Mouse (Mus musculus): ENCODE results near the gene Col15a1. TPM values are rescaled to one million over a fixed set of nuclear protein-coding genes. Genes with fewer than 3 reads are reported as not detected.
A peak's percentile ranks its signal among the peaks of the same experiment; 100 is the strongest.

Gene Col15a1
- total RNA-seq, 2 experiments from 2014 or later = 24.6 to 26.5 TPM

GRCm38 (mm10) chr4:47295547-47295946 lies 87.6 kb downstream of the Col15a1 start:
- peak; percentile 83 for DNase-seq
- intact Hi-C loops (cut with DNase I) = no loop called here

GRCm38 (mm10) chr4:47300701-47301100 lies 92.7 kb downstream of the Col15a1 start:
- no peak for DNase-seq
- intact Hi-C loops (cut with DNase I) = no loop called here

GRCm38 (mm10) chr4:47302610-47303009 lies 94.6 kb downstream of the Col15a1 start:
- intact Hi-C loops (cut with DNase I) = no loop called here
- DNase-seq = no peak

- intact Hi-C loops (cut with DNase I) = no loop called here
- no peak for DNase-seq
Measured at GRCm38 (mm10) chr4:47303340-47303998, 95.5 kb downstream of the Col15a1 start.

- intact Hi-C loops (cut with DNase I) = no loop called here
- DNase-seq = no peak
Measured at GRCm38 (mm10) chr4:47309886-47310625, 102.1 kb downstream of the Col15a1 start.

GRCm38 (mm10) chr4:47310812-47311211 lies 102.9 kb downstream of the Col15a1 start:
- intact Hi-C loops (cut with DNase I) = no loop called here

GRCm38 (mm10) chr4:47311467-47311866 lies 103.5 kb downstream of the Col15a1 start:
- intact Hi-C loops (cut with DNase I) = no loop called here
- no peak for DNase-seq

More at GRCm38 (mm10) chr4:47310812-47311211, 102.9 kb downstream of the Col15a1 start:
- no peak for DNase-seq

- intact Hi-C loops (cut with DNase I) = no loop called here
- peak; percentile 54 for DNase-seq
Measured at GRCm38 (mm10) chr4:47311929-47312328, 104.0 kb downstream of the Col15a1 start.

GRCm38 (mm10) chr4:47312676-47313075 lies 104.7 kb downstream of the Col15a1 start:
- intact Hi-C loops (cut with DNase I) = no loop called here
- DNase-seq = no peak

GRCm38 (mm10) chr4:47313710-47314410 lies 105.9 kb downstream of the Col15a1 start:
- intact Hi-C loops (cut with DNase I) = no loop called here
- DNase-seq = no peak

GRCm38 (mm10) chr4:47315458-47315857 lies 107.5 kb downstream of the Col15a1 start:
- no peak for DNase-seq
- intact Hi-C loops (cut with DNase I) = no loop called here

GRCm38 (mm10) chr4:47316432-47316831 lies 108.5 kb downstream of the Col15a1 start:
- intact Hi-C loops (cut with DNase I) = no loop called here
- no peak for DNase-seq

GRCm38 (mm10) chr4:47319561-47320321 lies 111.8 kb downstream of the Col15a1 start:
- intact Hi-C loops (cut with DNase I) = no loop called here

GRCm38 (mm10) chr4:47322315-47322714 lies 114.4 kb downstream of the Col15a1 start:
- intact Hi-C loops (cut with DNase I) = no loop called here
- DNase-seq = no peak

More at GRCm38 (mm10) chr4:47319561-47320321, 111.8 kb downstream of the Col15a1 start:
- DNase-seq = no peak

GRCm38 (mm10) chr4:47324206-47324605 lies 116.2 kb downstream of the Col15a1 start:
- no peak for DNase-seq
- intact Hi-C loops (cut with DNase I) = no loop called here

- intact Hi-C loops (cut with DNase I) = no loop called here
- DNase-seq = no peak
Measured at GRCm38 (mm10) chr4:47327782-47328181, 119.8 kb downstream of the Col15a1 start.

GRCm38 (mm10) chr4:47329285-47329684 lies 121.3 kb downstream of the Col15a1 start:
- intact Hi-C loops (cut with DNase I) = no loop called here
- DNase-seq = no peak

- DNase-seq = no peak
- intact Hi-C loops (cut with DNase I) = no loop called here
Measured at GRCm38 (mm10) chr4:47330378-47331052, 122.6 kb downstream of the Col15a1 start.

- no peak for DNase-seq
Measured at GRCm38 (mm10) chr4:47332812-47333343, 124.9 kb downstream of the Col15a1 start.

GRCm38 (mm10) chr4:47333541-47333940 lies 125.6 kb downstream of the Col15a1 start:
- intact Hi-C loops (cut with DNase I) = no loop called here
- no peak for DNase-seq

More at GRCm38 (mm10) chr4:47332812-47333343, 124.9 kb downstream of the Col15a1 start:
- intact Hi-C loops (cut with DNase I) = no loop called here

Data from left cerebral cortex, postnatal 4 days (tissue).